Comparison of ENCODE assay signal across 10 mouse cellular contexts in genomic region chr10:116083965-116084364, GRCm38 (mm10). TPM values are rescaled to one million over a fixed set of nuclear protein-coding genes. Genes with fewer than 3 reads are reported as not detected.
DNase-seq lines count a peak whose midpoint lies in the region; ATAC-seq lines count a peak whose summit lies in the region.
"Had no signal": no experiment of that assay in that cellular context is flagged by ENCODE, and none has a peak within 500 bp of the region (broad histone marks: within the 10 kb centered on the region; RNA-seq: fewer than 3 reads in every experiment).

No protein-coding gene starts in this region.

- no peak overlapping the region for H3K4me3 ChIP-seq in forebrain, embryonic 15.5 days
- H3K4me3 ChIP-seq in forebrain, embryonic 11.5 days (ENCODE audit: low read depth, low read length) = no peak overlapping the region
- no peak overlapping the region for H3K4me3 ChIP-seq in limb, embryonic 11.5 days (ENCODE audit: low read depth, low read length)
- no peak overlapping the region for H3K4me3 ChIP-seq in limb, embryonic 10.5 days
- H3K4me3 ChIP-seq: heart, embryonic 12.5 days had no signal

- no peaks in the 10 kb centered on the region for H3K27me3 ChIP-seq in forebrain, embryonic 15.5 days
- no peaks in the 10 kb centered on the region for H3K27me3 ChIP-seq in forebrain, embryonic 11.5 days (ENCODE audit: control insufficient read depth, insufficient read depth, low read length)
- H3K27me3 ChIP-seq in limb, embryonic 11.5 days (ENCODE audit: control insufficient read depth, insufficient read depth, low read length) = no peaks in the 10 kb centered on the region
- H3K27me3 ChIP-seq in limb, embryonic 10.5 days (ENCODE audit: low read depth, poor library complexity, severe bottlenecking) = no peaks in the 10 kb centered on the region
- H3K27me3 ChIP-seq: heart, embryonic 12.5 days had no signal

- no peak overlapping the region for H3K27ac ChIP-seq in forebrain, embryonic 15.5 days (replicated peaks)
- no peak overlapping the region for H3K27ac ChIP-seq in forebrain, embryonic 11.5 days (ENCODE audit: low read depth, low read length)
- no peak overlapping the region for H3K27ac ChIP-seq in limb, embryonic 11.5 days (replicated peaks; ENCODE audit: low read depth, low read length)
- no peak overlapping the region for H3K27ac ChIP-seq in limb, embryonic 10.5 days
- H3K27ac ChIP-seq: macrophage had no signal

- WGBS in forebrain, embryonic 15.5 days = 27% methylated on average over 3 of the region's 3 CpGs
- 31% methylated on average over 3 of the region's 3 CpGs for WGBS in forebrain, embryonic 11.5 days
- 28% methylated on average over 3 of the region's 3 CpGs for WGBS in limb, embryonic 11.5 days
- 29% methylated on average over 3 of the region's 3 CpGs for WGBS in limb, embryonic 10.5 days

- no peaks in the 10 kb centered on the region for H3K36me3 ChIP-seq in forebrain, embryonic 15.5 days
- no peaks in the 10 kb centered on the region for H3K36me3 ChIP-seq in forebrain, embryonic 11.5 days (ENCODE audit: control insufficient read depth, insufficient read depth, low read length)
- no peaks in the 10 kb centered on the region for H3K36me3 ChIP-seq in limb, embryonic 11.5 days (ENCODE audit: control insufficient read depth, insufficient read depth, low read length)
- no peaks in the 10 kb centered on the region for H3K36me3 ChIP-seq in limb, embryonic 10.5 days
- H3K36me3 ChIP-seq: heart, embryonic 12.5 days had no signal

- H3K9me3 ChIP-seq in forebrain, embryonic 15.5 days = no peaks in the 10 kb centered on the region
- H3K9me3 ChIP-seq in forebrain, embryonic 11.5 days (ENCODE audit: control insufficient read depth, low read length) = no peaks in the 10 kb centered on the region
- no peaks in the 10 kb centered on the region for H3K9me3 ChIP-seq in limb, embryonic 11.5 days (ENCODE audit: control insufficient read depth, low read length)
- no peaks in the 10 kb centered on the region for H3K9me3 ChIP-seq in limb, embryonic 10.5 days (replicated peaks)
- H3K9me3 ChIP-seq: heart, embryonic 12.5 days had no signal

- no peak for DNase-seq in forebrain, embryonic 11.5 days (ENCODE audit: low spot score)
- DNase-seq in limb, embryonic 11.5 days (ENCODE audit: low spot score) = peak; percentile 25
- no peak for DNase-seq in limb, embryonic 10.5 days (ENCODE audit: low spot score)
- DNase-seq in ES-CJ7 (ENCODE audit: low read depth, low spot score) = peak; percentile 7
- peak; percentile 39 for DNase-seq in embryo, embryonic 11 days
- no peak for DNase-seq in B cell, adult 2 months
- DNase-seq in T-cell, adult 2 months (ENCODE audit: low spot score) = no peak

- H3K4me1 ChIP-seq in forebrain, embryonic 15.5 days = no peaks in the 10 kb centered on the region
- H3K4me1 ChIP-seq in forebrain, embryonic 11.5 days (replicated peaks; ENCODE audit: control insufficient read depth, insufficient read depth, low read length) = no peaks in the 10 kb centered on the region
- no peaks in the 10 kb centered on the region for H3K4me1 ChIP-seq in limb, embryonic 11.5 days (ENCODE audit: control insufficient read depth, insufficient read depth, low read length)
- H3K4me1 ChIP-seq in limb, embryonic 10.5 days = peaks cover 5% of the 10 kb centered on the region
- H3K4me1 ChIP-seq: heart, embryonic 12.5 days had no signal

- ATAC-seq in forebrain, embryonic 15.5 days (replicated peaks) = 0 out of 2 replicates have a peak, but pooled peaks have one; percentile 35
- no peak for ATAC-seq in forebrain, embryonic 11.5 days (replicated peaks; ENCODE audit: low FRiP score)
- ATAC-seq in limb, embryonic 11.5 days (ENCODE audit: insufficient number of reproducible peaks, low FRiP score, low TSS enrichment, low read depth) = no peak; the same call in 1 of the 2 replicates

- no peak overlapping the region for H3K4me2 ChIP-seq in forebrain, embryonic 15.5 days (replicated peaks)
- no peak overlapping the region for H3K4me2 ChIP-seq in forebrain, embryonic 11.5 days (ENCODE audit: low read depth, low read length, severe bottlenecking)
- H3K4me2 ChIP-seq in limb, embryonic 11.5 days (ENCODE audit: low read depth, severe bottlenecking) = no peak overlapping the region
- H3K4me2 ChIP-seq: heart, embryonic 12.5 days had no signal

- H3K9ac ChIP-seq in forebrain, embryonic 15.5 days (replicated peaks) = no peak overlapping the region
- H3K9ac ChIP-seq in forebrain, embryonic 11.5 days (ENCODE audit: low read length) = no peak overlapping the region
- no peak overlapping the region for H3K9ac ChIP-seq in limb, embryonic 11.5 days (ENCODE audit: low read length)
- H3K9ac ChIP-seq: heart, embryonic 12.5 days had no signal

RNA-seq across cellular contexts. Expression of gene 4933416C03Rik, which starts 29.8 kb away (rescaled TPM):
- 0.17 TPM in 1 of 2 replicates, not detected in the other for polyA plus RNA-seq in forebrain, embryonic 15.5 days (2015; fragmentation: Nextera tagmentation; extraction: Ambion mirVana)
- not detected in 2 replicates for polyA plus RNA-seq in forebrain, embryonic 11.5 days (2014; fragmentation: Nextera tagmentation; extraction: Ambion mirVana)
- not detected in 2 replicates for polyA plus RNA-seq in limb, embryonic 11.5 days (2014; fragmentation: Nextera tagmentation; extraction: Ambion mirVana)
- polyA plus RNA-seq in limb, embryonic 10.5 days (2016; fragmentation: Nextera tagmentation; extraction: Ambion mirVana) = not detected in 2 replicates
- polyA plus RNA-seq: heart, embryonic 12.5 days; macrophage had no signal

Comparison
In these comparisons a context has a peak if more than half of its experiments do, and no peak if none do; other contexts are left out.
1. DNase-seq: peak in limb, embryonic 11.5 days (single experiment), ES-CJ7 (single experiment) and embryo, embryonic 11 days (single experiment); none in forebrain, embryonic 11.5 days (single experiment), limb, embryonic 10.5 days (single experiment), B cell, adult 2 months (0 of 2) and T-cell, adult 2 months (single experiment).